Mouse (Mus musculus) heart, adult 9 months (tissue): ENCODE results near the gene Cstb.
"Not testable (repeated sequence)": the region's sequence is repeated elsewhere in the genome, so short reads cannot be mapped to it uniquely, and the experiment has no call there.

Experiments
- DNase-seq, 2 experiments: peaks; one replicate each; pipeline ENCODE4 v3.0.0; 2022; ENCODE audit warnings: low spot score in 2 of 2

Gene Cstb

GRCm38 (mm10) chr10:78425181-78426041, at the start of gene Cstb:
Cstb (plus strand) TSS chr10:78425669.
- DNase-seq: peak; percentile 79 to 81

- no peak for DNase-seq
These were observed 47.0 kb upstream of the Cstb start for GRCm38 (mm10) chr10:78378516-78378915.

DNA sequence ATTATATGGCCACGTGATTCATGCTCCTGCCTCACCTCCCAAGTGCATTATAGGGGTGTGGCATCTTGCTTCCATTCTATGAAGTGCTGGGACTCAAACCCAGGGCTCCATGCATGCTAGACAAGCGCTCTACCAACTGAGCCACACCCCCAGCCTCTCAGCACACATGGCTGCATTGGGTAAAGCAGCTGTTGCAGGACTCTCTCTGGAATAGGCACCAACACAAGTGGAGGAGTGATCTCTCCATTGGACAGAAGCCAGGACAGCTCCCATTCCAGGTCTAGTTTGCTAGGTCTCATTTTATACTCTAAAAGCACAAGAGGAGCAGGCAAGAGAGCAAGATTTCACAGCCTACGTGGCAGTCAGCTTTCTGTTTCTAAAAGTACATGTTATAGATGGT, 41.9 kb upstream of the Cstb start:
- DNase-seq: no peak

DNA sequence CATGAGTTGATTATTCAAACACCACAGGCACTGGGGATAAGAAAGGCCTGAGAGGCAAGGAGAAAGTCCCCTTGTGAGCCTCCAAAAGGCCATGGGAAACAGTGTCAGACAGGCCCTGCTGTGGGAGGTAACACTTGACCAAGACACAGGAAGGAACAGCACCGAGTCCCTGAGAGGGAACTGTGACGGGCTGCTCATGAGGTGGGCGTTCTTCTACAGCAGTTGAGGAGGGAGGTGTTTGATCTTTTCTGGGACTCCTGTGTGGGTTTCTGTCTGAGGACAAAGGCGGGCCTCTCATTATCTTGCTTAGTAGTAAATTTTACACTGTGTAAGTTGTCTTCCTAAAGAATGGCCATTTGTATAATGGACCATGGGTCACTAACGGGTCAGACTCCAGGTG, 39.9 kb upstream of the Cstb start:
- no peak for DNase-seq

DNA sequence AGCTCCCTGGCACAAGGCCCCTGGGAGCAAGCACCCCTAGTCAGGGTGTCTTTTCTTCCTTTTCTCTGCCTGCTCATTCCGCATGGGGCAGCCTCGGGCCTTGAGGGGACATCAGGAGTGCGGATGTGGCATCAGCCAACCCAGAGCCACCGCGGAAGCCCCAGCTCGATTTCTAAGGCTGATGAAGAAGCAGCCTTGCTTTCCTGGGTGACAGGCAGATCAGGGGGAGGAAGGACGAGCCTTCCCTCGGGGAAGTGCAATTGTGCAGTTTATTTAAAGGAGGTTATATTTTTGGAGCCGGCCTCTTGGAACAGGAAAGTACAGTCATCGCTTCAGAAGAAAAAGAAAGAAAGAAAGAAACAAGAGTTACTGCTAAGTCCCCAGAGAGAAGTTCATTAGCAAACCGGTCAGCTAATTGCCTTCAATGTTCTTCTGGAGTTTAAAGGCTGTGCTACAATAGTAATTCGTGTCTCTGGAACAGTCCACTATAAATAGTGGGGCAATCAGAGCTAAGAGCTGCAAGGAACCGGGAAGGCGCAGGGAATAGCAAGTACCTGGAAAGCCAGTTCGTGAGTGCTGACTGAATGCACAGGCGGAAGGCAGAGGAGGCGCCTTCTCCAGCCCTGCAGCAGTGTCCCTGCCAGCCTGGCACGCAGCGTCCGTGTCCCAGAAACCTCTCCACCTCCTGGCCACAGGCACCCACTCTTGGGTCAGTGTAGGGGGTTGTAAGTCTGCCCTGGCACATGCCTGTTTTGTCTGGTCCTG, 37.1 kb upstream of the Cstb start:
- DNase-seq: no peak

GRCm38 (mm10) chr10:78390982-78391470, 34.4 kb upstream of the Cstb start:
- no peak for DNase-seq

DNA sequence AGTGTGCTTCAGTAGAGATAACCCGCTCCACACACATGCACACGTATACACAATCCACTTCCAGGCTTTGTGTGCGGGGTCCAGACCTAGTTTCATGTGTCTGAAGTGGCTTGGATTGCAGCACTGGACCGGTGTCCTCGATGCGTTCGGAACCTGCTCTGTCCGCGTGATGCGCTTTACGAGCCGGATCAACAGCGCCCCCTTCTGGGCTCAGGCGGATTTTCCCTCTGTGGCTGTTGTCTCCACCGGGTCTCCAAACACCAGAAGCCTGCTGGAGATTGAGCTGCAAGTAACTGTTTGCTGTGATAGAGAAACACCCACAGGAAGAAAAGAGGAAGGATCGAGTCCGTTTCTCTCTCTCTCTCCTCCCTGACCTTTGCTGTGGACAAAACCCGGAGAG, 33.4 kb upstream of the Cstb start:
- DNase-seq: peak; percentile 66 to 78

GRCm38 (mm10) chr10:78395377-78395776, 30.1 kb upstream of the Cstb start:
- no peak for DNase-seq

- peak; percentile 65 to 86 for DNase-seq
These were observed 29.4 kb upstream of the Cstb start for GRCm38 (mm10) chr10:78395819-78396624.

DNA sequence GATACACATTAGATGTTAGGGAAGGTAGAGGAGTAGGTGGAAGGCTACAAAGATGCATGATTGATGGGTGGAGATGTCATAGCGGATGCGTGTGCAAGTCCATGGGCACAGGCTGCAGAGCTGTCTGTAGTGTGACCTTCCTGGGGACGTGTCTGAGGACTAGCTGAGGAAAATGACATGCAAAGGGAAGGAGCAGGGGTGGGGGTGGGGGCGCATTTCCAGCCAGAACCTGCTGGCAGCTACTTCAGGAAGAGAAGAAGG, 28.9 kb upstream of the Cstb start:
- DNase-seq: no peak

- DNase-seq: no peak
These were observed 26.3 kb upstream of the Cstb start for GRCm38 (mm10) chr10:78399090-78399657.

DNA sequence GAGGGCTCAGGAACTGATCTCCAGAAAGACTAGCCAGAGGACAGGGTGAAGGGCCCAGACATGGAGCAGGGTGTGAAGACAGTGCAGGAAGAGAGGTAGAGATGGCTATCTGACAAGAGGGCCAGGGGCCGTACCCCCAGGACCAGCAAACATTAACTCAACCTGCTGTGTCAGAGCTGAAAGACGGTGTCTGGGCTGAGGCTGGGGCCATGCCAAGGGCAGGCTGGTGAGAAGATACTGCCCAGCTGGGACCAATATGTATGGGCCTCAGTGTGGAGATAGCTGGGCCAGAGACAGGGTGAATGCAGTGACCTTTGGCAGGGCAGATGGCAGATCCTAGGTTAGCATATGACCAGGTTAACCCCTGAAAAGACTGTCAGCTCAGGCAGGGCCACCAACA, 24.3 kb upstream of the Cstb start:
- DNase-seq: no peak

GRCm38 (mm10) chr10:78402301-78402922, 23.1 kb upstream of the Cstb start:
- no peak for DNase-seq

GRCm38 (mm10) chr10:78406152-78406551, 19.3 kb upstream of the Cstb start:
- no peak for DNase-seq

- no peak for DNase-seq
These were observed 18.3 kb upstream of the Cstb start for GRCm38 (mm10) chr10:78407132-78407531.

DNA sequence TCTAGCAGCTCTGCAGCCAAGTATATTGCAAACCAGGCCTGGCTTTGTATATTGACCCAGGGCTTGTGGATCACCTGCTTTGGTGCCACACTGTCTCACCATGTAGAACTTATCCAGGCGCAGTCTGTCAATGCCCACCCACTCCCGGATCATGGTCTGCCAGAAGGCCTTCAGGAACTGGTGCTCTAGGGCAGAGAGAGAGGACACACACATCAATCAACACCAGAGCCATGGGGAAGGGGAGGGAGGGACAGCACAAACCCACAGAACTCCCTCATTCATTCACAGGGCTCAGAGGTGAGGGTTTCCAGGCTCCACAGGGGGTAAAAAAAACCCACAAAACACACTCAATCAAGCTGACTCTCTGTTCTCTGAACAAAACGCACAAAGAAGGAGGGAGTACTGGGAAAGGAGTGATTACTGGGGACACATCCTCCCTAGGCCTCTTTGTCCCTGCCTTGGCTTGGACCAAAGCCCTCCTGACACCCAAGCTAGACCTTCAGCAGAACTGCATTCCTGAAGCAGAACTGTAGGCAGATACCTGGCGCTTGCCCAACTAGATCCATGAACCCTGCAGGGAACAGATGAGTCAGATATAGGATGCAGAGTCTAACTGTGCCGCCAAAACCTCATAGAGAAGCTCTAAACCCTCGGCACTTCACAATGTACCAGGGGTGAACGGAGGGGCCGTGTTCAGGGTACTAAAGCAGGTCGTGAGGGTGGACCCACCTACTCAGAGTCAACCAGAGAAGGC, 16.3 kb upstream of the Cstb start:
- DNase-seq: no peak

DNA sequence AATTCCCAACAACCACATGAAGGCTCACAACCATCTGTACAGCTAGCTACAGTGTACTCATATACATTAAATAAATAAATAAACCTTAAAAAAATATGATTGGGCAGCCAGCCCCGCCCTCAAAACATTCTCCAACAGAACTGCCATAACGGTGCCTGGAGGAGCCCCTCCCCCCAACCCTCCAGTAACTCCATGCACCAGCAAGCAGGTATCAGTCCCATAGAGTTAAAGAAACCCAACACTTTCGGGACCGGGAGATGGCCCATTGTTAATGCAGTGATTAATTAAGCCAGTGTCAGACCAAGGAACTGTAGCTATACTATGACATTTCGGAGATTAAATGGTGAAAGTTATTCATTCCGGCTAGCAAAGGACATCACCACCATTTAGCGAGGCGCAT, 13.6 kb upstream of the Cstb start:
- DNase-seq: no peak

- DNase-seq: peak; percentile 89 to 92
These were observed 12.9 kb upstream of the Cstb start, which contains the start of gene Rrp1 for GRCm38 (mm10) chr10:78412319-78413151. Rrp1 (minus strand) TSS chr10:78413043.

DNA sequence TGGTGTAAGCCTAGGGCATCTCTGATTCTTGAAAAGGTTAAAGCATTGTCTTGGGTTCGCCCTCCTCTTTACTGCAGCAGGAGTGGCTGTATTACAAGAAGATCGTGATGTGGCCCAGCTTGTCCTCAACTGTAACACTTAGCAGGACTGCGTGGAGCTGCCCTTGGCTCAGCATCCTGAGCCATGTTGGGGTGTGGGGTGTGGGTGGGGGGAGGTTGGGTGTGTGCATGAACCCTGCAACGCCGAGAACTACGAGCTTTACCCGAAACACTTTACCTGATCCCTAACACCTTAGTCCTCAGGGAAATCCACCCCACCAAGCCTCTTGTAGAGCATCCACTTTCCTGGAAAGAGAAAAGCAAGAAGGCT, 12.3 kb upstream of the Cstb start:
- DNase-seq: no peak

DNA sequence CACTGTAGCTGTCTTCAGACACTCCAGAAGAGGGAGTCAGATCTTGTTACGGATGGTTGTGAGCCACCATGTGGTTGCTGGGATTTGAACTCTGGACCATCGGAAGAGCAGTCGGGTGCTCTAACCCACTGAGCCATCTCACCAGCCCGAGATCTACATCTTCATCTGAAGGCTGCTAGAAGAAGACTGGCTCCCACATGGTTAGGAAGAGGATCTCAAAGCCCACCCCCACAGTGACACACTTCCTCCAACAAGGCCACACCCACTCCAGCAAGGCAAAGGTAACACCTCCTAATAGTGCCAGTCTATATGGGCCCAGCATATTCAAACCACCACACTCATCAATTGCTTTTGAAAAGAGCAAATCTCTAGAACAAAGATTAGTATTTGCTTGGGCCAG, 10.5 kb upstream of the Cstb start:
- DNase-seq: not testable (repeated sequence)
